In the genomic region with DNA sequence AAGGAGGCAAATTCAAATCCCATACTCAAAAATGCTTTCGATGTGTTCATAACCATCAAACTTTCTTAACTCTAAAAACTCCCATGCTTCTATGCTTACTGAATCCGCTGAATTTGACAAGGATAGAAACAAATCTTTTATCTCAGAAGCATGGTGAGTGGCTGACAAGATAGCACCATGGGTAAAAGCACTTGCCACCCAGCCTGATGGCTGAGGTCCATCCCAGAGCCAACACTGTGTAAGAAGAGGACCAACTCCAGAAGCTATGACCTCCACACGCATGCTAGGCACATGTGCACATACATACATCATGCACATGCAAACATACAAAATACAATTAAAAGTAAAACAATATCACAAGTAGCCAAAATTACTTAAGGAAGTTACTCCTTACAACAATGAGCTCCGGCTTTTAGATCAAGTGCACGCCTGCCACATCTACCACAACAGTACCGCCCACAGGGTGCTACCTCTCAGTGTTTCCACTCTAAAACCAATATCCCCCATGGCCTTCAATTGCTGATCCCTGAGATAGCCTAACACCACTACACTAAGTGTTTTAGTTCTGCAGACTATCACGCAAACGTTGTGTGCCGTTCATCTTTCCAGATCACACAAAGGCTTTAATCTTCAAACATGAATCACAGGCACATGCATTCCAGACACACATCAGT, we compare ENCODE assay signal across 21 mouse cellular contexts. TPM values are rescaled to one million over a fixed set of nuclear protein-coding genes. Genes with fewer than 3 reads are reported as not detected.
DNase-seq lines count a peak whose midpoint lies in the region; ATAC-seq lines count a peak whose summit lies in the region.
"Had no signal": no experiment of that assay in that cellular context is flagged by ENCODE, and none has a peak within 500 bp of the region (broad histone marks: within the 10 kb centered on the region; RNA-seq: fewer than 3 reads in every experiment).

No protein-coding gene starts in this region.

- no peak overlapping the region for H3K27ac ChIP-seq in limb, embryonic 10.5 days
- H3K27ac ChIP-seq: forebrain, embryonic 10.5 days; forebrain, embryonic 13.5 days; heart, adult 2 months; hindbrain, embryonic 12.5 days; hindbrain, embryonic 15.5 days; intestine, embryonic 15.5 days had no signal

- H3K4me1 ChIP-seq in limb, embryonic 10.5 days, result no peaks in the 10 kb centered on the region
- H3K4me1 ChIP-seq: intestine, embryonic 15.5 days had no signal

- no peak overlapping the region for H3K4me3 ChIP-seq in limb, embryonic 10.5 days
- H3K4me3 ChIP-seq: forebrain, embryonic 10.5 days; forebrain, embryonic 13.5 days; heart, adult 2 months; hindbrain, embryonic 12.5 days; hindbrain, embryonic 15.5 days; intestine, embryonic 15.5 days had no signal

- DNase-seq in heart, adult 11 months, result peak; percentile 75
- no peak for DNase-seq in heart, adult 9 months (ENCODE audit: low spot score in 2 of 2)
- peak; percentile 29 for DNase-seq in CD4-positive helper T cell, adult 2 months (ENCODE audit: low read depth, low spot score)
- peak; percentile 15 for DNase-seq in naive thymus-derived CD4-positive, alpha-beta T cell, adult 2 months (ENCODE audit: low read depth)
- DNase-seq in limb, embryonic 10.5 days (ENCODE audit: low spot score), result no peak
- no peak for DNase-seq in thymus, adult 18-20 months
- DNase-seq: adrenal gland, postnatal 10 days; adrenal gland, postnatal 36 days; cerebellum, adult 18-20 months; cerebellum, adult 9-10 months; cerebellum, postnatal 14 days; gastrocnemius, postnatal 10 days; heart, adult 2 months; kidney, adult 18-20 months had no signal

- H3K27me3 ChIP-seq in limb, embryonic 10.5 days (ENCODE audit: low read depth, poor library complexity, severe bottlenecking), result no peaks in the 10 kb centered on the region
- H3K27me3 ChIP-seq: forebrain, embryonic 13.5 days; hindbrain, embryonic 12.5 days; hindbrain, embryonic 15.5 days; intestine, embryonic 15.5 days had no signal

- H3K36me3 ChIP-seq in limb, embryonic 10.5 days, result no peaks in the 10 kb centered on the region
- H3K36me3 ChIP-seq: forebrain, embryonic 10.5 days; hindbrain, embryonic 12.5 days; hindbrain, embryonic 15.5 days; intestine, embryonic 15.5 days had no signal

- ATAC-seq in common myeloid progenitor, adult 5-6 weeks (replicated peaks; ENCODE audit: low read depth, poor library complexity, severe bottlenecking), result peak; percentile 40; the same call in 1 of the 2 replicates
- ATAC-seq: forebrain, embryonic 13.5 days; forebrain, embryonic 16.5 days; intestine, embryonic 15.5 days had no signal

- H3K9me3 ChIP-seq in limb, embryonic 10.5 days (replicated peaks), result no peaks in the 10 kb centered on the region
- H3K9me3 ChIP-seq: forebrain, embryonic 10.5 days; forebrain, embryonic 13.5 days; hindbrain, embryonic 12.5 days; hindbrain, embryonic 15.5 days; intestine, embryonic 15.5 days had no signal

- 91% methylated on average over 9 of the region's 9 CpGs for WGBS in limb, embryonic 10.5 days

RNA-seq across cellular contexts. Expression of a gene that starts 35.4 kb away (rescaled TPM):
- total RNA-seq in common myeloid progenitor, adult 5-6 weeks (2017), result 62.7 and 73.0 TPM in 2 replicates
- 33.3 and 34.8 TPM in 2 replicates for polyA plus RNA-seq in limb, embryonic 10.5 days (2016; fragmentation: Nextera tagmentation; extraction: Ambion mirVana)

Comparison
In these comparisons a context has a peak if more than half of its experiments do, and no peak if none do; other contexts are left out.
1. DNase-seq: peak in heart, adult 11 months (single experiment), CD4-positive helper T cell, adult 2 months (single experiment) and naive thymus-derived CD4-positive, alpha-beta T cell, adult 2 months (single experiment); none in heart, adult 9 months (0 of 2), limb, embryonic 10.5 days (single experiment) and thymus, adult 18-20 months (0 of 2).